Mouse (Mus musculus) erythroblast, embryonic 14.5 days (primary cell): ENCODE data around the gene Dlx3.

Experiments used
- GATA1 ChIP-seq: IDR thresholded peaks from 2 replicates; pipeline ENCODE4 v1.6.1; 2012; ENCODE audit warnings: low read length, inconsistent platforms, mixed read lengths
- TAL1 ChIP-seq: IDR thresholded peaks from 3 replicates; pipeline ENCODE4 v1.6.1; 2012; ENCODE audit warnings: low read length, inconsistent platforms, mixed read lengths

- TF ChIP-seq GATA1 = no peak
- no peak for TF ChIP-seq TAL1
These were observed 28.8 kb downstream of the Dlx3 start for GRCm38 (mm10) chr11:95148754-95149153.
